Mouse (Mus musculus) cerebellum, adult 2 months (tissue): Measurements from ENCODE around the gene Rgs12. TPM values are rescaled to one million over a fixed set of nuclear protein-coding genes. Genes with fewer than 3 reads are reported as not detected.

Experiments used
- DNase-seq, 2 experiments: peaks; one replicate each; pipeline ENCODE4 v3.0.0; 2021
- H3K27ac ChIP-seq: fragments of 200-500 bp; 2 replicates; pipeline ENCODE4 v1.5.1; 2012; ENCODE audit warnings: low read length, control low read depth, inconsistent platforms; ENCODE audit not compliant: insufficient read depth
- H3K27me3 ChIP-seq: fragments of 200-500 bp; 2 replicates; pipeline ENCODE4 v1.6.1; 2012; ENCODE audit warnings: inconsistent platforms, mild to moderate bottlenecking, low read length, moderate library complexity; ENCODE audit not compliant: control insufficient read depth, insufficient read depth
- H3K4me1 ChIP-seq: fragments of 200-500 bp; 2 replicates; pipeline ENCODE4 v1.6.1; 2011; ENCODE audit warnings: low read length; ENCODE audit not compliant: control insufficient read depth, insufficient read depth
- H3K4me3 ChIP-seq: fragments of 200-500 bp; replicated peaks from 2 replicates; pipeline ENCODE3; 2011; ENCODE audit warnings: mild to moderate bottlenecking, low read depth, low read length, control low read depth; ENCODE audit not compliant: insufficient read depth
- CTCF ChIP-seq: fragments of 200-500 bp; IDR thresholded peaks from 2 replicates; pipeline ENCODE4 v1.5.1; 2011; ENCODE audit warnings: low read depth, mild to moderate bottlenecking, control low read depth, low read length, moderate library complexity, borderline replicate concordance; ENCODE audit not compliant: insufficient read depth
- POLR2A ChIP-seq: fragments of 200-500 bp; IDR thresholded peaks from 2 replicates; pipeline ENCODE4 v1.6.1; 2011; ENCODE audit warnings: low read length, control low read depth, borderline replicate concordance; ENCODE audit not compliant: insufficient read depth
- WGBS: fragments of 180-500 bp; shearing (Covaris S2); methylation state at CpG from one replicate; pipeline ENCODE4 v1.1.7; 2018; 5-methylcytosine and 5-hydroxymethylcytosine counted together
- polyA plus RNA-seq: library from polyadenylated mRNA; depleted of rRNA; stranded (reverse); fragments of >200 nt; gene quantifications from 2 replicates; pipeline ENCODE4 v1.2.3, GENCODE M21; 2012; rRNA removed

Rgs12 gene
- polyA plus RNA-seq = 13.0 and 16.0 TPM in 2 replicates

DNA sequence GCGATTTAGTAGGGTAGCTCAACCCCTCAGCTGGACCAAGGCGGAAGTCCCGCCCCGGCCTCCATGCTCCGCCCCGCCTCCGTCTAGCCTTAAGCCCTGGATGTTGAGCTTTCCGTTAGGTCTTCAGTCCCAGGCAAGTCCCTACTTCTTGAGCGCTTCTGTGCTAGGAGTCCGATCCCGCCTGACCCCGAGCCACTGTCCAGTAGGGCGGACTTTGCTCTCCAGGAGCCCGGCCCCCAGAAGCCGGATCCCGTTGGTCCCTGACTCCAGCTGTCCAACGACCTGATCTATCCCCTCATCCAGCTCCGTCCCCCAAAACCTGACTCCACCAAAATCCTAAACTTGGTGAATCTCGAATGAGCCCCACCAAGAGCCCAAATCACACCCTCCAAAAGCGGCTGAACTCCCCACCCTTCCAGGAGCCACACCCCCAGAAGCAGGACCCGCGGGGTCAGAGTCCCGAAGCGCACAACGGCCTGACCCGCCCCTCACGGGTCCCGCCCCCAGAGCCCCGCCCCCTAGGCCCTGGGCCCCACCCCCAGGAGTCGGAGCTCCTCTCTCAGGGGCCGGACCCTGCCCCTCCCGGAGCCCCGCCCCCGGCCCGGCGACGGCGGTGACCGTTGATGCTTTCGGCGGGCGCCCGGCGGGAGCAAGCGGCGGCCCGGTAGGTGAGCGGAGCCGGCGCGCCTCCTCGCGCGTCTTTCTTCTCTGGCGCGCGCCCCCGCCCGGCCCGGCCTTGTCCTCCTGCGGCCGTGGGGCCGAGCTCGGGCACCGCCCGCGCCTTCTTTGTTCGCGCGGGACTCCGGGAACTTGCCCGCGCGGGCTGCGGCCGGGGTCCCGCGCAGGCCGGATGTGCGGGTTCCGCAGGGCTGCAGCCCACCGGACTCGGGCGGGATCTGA lies at the start of gene Rgs12:
Rgs12 (plus strand) TSS at position 585 of the 900 bp plus-strand sequence.
- H3K27ac ChIP-seq = peak within 1 kb of the TSS; percentile 52; the same call in 1 of the 2 replicates
- peak; percentile 49 to 58 for DNase-seq
- H3K4me1 ChIP-seq = no peaks in the 10 kb centered on the region
- no peaks in the 10 kb centered on the region; the same call in 1 of the 2 replicates for H3K27me3 ChIP-seq
- WGBS = 2% methylated on average over 84 of the region's 84 CpGs
- no peak for TF ChIP-seq CTCF
- no peak for TF ChIP-seq POLR2A
- peak within 1 kb of the TSS; percentile 57 for H3K4me3 ChIP-seq

DNA sequence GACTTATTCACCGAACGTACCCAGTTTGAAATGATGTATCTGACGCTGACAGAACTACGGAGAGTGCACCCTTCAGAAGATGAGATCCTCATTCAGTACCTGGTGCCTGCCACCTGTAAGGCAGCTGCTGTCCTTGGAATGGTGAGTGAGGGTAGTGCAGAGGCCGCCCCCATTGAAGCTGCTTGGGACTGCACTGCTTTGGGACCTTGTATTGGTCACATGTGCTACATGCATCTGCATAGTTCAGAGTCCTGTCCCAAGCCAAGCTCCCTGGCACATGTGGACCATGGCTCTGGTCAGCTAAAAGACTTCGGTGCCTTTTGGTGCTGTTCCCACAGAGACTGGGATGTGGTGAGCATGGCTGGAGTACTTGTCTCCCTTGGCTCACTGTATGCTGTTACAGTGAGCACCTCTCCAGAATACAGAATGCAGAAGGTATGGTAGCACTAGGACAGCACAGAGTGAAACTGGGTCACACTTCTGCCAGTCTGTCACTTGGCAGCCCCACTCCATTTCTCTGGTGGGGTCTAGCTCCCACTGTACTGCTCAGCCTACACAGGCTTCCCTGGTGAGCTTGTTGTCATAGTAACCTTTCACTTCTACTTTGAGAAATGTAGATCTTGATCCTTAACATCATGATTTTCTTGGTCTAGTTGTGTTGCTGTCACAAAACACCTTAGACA lies 49.3 kb upstream of the Rgs12 start:
- peaks cover 2% of the 10 kb centered on the region for H3K4me1 ChIP-seq
- H3K4me3 ChIP-seq = no peak overlapping the region
- TF ChIP-seq POLR2A = no peak
- no peak for TF ChIP-seq CTCF
- WGBS = 90% methylated on average over 6 of the region's 6 CpGs
- H3K27ac ChIP-seq = no peak overlapping the region
- no peaks in the 10 kb centered on the region for H3K27me3 ChIP-seq
- no peak for DNase-seq

DNA sequence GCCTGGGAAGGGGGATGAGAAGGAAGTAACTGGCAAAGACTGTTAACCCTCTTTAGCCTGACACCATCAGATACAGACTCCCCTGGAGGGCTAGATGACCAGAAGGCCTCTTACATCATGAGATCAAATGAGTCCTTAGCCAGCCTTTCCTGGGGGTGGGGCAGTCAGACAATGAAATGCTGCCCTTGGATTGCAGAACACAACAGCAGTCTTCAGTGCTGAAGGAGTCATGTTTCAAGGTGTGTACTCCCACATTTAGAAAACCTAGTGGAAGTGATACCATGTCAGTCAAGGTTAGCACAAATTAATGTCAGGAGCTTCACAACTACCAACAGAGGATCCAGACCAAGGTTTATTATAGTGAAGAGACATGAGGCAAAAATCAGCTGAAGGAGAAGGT lies 46.9 kb upstream of the Rgs12 start:
- Histone ChIP-seq H3K27me3 (no peaks in the 10 kb centered on the region), H3K27ac (no peak overlapping the region), H3K4me1 (no peaks in the 10 kb centered on the region; the same call in 1 of the 2 replicates), H3K4me3 (no peak overlapping the region)
- TF ChIP-seq POLR2A (no peak), CTCF (no peak)
- DNase-seq = no peak

DNA sequence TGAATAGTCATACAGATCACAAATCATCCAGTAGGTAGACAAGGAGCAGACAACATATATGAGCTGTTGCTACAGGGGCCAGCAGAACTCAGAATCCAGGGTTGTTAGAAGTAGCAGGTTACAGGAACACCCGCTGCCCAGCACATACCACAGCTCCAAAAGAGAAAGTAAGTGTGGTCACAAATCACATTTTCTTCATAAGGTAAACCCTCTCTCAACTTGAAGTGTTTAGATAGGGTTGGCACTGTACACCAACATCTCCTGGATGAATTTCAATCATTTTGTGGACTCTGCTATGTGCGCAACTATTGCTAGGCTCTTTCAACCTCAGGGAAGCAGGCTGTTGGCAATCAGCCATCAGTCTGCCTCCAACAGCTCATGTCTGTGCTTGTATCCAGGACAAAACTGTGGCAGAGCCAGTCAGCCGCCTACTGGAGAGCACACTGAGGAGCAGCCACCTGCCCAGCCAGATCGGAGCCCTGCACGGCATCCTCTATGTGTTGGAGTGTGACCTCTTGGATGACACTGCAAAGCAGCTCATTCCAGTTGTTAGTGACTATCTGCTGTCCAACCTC lies 46.3 kb upstream of the Rgs12 start:
- peak; percentile 79 to 87 for DNase-seq
- TF ChIP-seq CTCF = peak; percentile 56; the same call in 1 of the 2 replicates
- no peak for TF ChIP-seq POLR2A
- Histone ChIP-seq H3K4me3 (no peak overlapping the region), H3K27ac (no peak overlapping the region), H3K4me1 (no peaks in the 10 kb centered on the region), H3K27me3 (no peaks in the 10 kb centered on the region)
- 24% methylated on average over 5 of the region's 5 CpGs for WGBS

DNA sequence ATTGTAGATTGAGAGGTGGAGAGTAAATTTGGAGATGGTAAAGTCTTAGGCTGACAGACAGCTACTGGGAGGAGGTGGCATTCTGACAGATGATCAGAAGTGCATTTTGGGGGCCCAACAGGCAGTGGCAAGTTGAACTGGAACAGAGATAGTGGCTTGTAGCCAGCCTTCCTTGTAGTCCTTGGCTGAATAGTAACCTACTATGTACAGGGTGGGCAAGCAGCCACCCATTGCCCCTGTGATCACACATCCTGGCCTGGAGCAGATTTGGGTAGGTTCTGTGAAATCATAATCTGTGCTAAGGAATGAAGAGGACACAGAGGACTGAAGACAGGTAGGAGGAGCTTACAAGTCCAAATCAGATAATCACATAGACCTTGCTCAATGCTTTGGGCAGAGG lies 44.8 kb upstream of the Rgs12 start:
- no peaks in the 10 kb centered on the region for H3K4me1 ChIP-seq
- H3K27ac ChIP-seq = no peak overlapping the region
- no peak overlapping the region for H3K4me3 ChIP-seq
- TF ChIP-seq CTCF = no peak
- TF ChIP-seq POLR2A = no peak
- H3K27me3 ChIP-seq = no peaks in the 10 kb centered on the region
- no peak for DNase-seq

DNA sequence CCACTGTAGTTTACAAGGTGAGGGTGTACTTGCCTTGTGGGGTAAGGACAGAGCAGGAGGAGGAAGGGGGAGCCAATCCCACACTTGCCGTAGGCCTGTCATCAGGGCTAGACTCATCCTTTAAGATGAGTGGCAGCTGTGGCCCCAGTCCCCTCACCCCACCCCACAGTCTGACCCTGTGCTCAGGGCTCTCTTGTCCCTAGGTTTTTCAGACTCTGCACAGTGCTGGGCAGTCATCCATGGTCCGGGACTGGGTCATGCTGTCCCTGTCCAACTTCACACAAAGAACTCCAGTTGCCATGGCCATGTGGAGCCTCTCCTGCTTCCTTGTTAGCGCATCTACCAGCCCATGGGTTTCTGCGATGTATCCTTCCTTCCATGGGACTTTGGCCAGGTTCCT lies 42.0 kb upstream of the Rgs12 start:
- Histone ChIP-seq H3K27me3 (no peaks in the 10 kb centered on the region), H3K4me1 (no peaks in the 10 kb centered on the region), H3K4me3 (no peak overlapping the region), H3K27ac (no peak overlapping the region)
- TF ChIP-seq POLR2A = no peak
- no peak for TF ChIP-seq CTCF
- no peak for DNase-seq
- 82% methylated on average over 4 of the region's 4 CpGs for WGBS

DNA sequence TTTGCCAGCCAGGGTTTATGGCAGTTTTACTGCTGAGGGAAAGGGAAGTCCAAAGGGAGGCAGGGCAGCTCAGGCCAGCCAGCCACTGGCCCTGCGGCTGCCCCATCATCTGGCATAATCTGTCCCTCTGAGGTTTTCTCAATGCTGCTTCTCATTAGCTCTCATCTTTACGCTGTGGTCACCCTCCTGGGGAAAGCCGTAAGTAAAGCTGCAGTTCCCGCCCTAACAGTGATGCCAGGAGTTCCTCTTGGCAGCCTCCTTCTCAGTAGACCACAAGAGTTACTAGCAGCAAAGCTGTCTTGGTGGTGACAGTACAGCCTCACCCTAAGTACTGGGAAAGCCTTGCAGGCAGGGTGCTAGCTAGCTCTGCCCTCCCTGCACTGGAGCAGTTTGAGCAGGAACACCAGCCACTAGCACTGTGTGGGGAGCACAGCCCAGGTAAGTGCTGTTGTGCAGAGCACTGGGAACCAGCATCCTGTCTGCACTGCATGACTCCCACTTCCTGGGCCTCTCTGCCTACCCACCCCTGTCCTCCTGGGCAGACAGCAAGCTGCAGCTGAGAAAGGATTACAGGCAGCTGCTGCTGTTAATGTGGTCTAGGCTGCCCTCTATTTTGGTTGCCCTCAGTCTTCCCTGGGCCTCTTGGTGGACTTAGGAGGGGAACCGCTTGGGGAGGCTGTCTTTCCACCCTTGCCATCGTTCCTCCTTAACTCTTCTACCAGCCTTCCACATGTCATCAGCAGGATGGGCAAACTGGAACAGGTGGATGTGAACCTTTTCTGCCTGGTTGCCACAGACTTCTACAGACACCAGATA lies 41.1 kb upstream of the Rgs12 start, which contains the start of gene Msantd1:
Msantd1 (plus strand) TSS at position 103 of the 816 bp plus-strand sequence.
- Histone ChIP-seq H3K27ac (no peak within 1 kb of the TSS), H3K27me3 (no peaks in the 10 kb centered on the region), H3K4me1 (no peaks in the 10 kb centered on the region), H3K4me3 (no peak within 1 kb of the TSS)
- DNase-seq = no peak
- 67% methylated on average over 6 of the region's 6 CpGs for whole genome bisulfite sequencing
- TF ChIP-seq CTCF (no peak), POLR2A (no peak)
